Mouse (Mus musculus) A20 (cell line): ENCODE data around the gene Acot6.

Experiments
- DNase-seq: peaks from one replicate; pipeline ENCODE4 v3.0.0-alpha.2; 2011; ENCODE audit warnings: low read depth, low spot score

Acot6 gene

GRCm38 (mm10) chr12:84101493-84101845 is 1.0 kb downstream of the Acot6 start:
- DNase-seq: no peak

GRCm38 (mm10) chr12:84107012-84107411 is 6.6 kb downstream of the Acot6 start:
- no peak for DNase-seq

- peak; percentile 72 for DNase-seq
These were observed 7.2 kb downstream of the Acot6 start for GRCm38 (mm10) chr12:84107692-84108091.

DNA sequence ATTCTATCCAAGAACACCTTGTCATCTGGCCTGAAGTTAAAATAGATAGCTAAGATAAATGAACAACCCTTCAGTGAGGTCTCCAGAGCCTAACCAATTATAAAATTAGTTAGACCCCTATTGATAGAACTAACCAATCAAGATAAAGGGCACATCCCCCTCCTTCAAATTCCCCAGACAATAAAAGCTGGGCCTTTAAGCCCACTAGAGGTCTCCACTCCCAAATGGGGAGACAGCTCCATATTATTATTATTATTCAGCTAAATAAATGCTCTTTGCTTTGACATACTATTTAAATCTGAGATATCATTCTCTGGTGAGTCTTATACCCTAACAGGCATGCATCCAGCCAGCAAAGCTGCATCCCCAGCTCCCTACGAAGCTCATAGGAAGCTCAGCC is 9.5 kb downstream of the Acot6 start:
- DNase-seq: no peak

DNA sequence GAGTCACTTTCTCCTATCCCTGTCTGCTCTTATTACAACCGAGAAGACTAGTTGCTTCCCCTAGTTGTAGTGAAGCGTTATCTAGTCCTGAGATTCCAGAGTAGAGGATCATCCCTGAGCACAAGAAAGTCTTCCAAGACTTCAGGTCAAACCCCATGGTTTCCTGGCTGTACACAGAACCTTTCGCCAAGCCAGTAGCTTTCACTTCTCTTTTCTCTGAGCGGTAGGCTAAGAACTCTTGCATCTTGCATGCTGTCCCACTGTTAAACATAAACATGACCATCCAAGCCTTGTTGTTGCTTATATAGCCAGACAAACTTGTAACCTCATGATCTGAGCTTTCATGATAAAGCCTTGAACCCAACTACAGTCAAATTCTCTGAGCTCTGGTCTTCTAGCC is 10.4 kb downstream of the Acot6 start:
- DNase-seq: peak; percentile 74

GRCm38 (mm10) chr12:84113676-84114075 is 13.2 kb downstream of the Acot6 start:
- no peak for DNase-seq

DNA sequence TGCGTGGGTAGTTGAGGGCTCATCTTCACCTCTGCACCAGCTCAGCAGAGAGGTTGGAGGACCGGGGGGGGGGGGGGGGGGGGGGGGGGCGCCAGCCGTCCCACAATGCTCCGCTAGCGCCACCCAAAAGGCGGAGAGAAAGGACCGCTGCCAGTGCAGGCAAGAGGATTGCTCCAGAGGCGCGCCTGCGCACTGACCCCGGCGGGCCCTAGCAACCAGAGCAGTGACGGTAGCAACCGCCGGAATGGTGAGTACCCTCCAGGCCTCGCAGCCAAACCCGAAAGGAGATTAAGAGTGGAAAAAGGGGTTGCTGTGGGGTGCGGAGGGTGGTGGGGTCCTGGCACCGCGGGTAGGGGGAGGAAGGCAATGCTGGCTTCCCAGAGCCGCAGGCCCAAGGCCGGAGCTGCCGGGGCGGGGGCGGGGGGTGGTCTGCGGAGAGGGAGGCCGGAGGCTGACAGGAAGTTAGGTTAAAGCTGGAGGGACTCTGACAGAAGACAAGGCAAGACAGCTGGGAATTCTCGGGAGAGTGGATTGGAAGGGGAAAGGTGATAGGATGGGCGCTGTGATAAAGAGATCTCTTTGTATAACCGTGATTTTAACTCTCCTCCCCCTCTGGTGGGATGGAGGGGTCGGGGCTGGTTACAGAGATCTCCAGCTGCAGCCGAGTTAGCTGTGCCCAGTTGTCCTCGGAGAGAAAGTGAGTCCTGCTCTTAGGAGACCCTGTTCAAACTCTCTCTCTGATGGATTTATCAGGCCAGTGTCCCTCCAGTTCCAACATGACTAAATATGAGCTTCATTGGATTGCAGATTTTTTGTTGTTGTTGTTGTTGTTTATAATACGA is 13.9 kb downstream of the Acot6 start, which contains the start of gene Dnal1:
Gene Dnal1, plus strand, starts transcription at position 214 of the 842 bp plus-strand sequence.
- peak; percentile 94 for DNase-seq

GRCm38 (mm10) chr12:84119584-84119983 is 19.1 kb downstream of the Acot6 start:
- no peak for DNase-seq

- DNase-seq: no peak
These were observed 25.4 kb downstream of the Acot6 start for GRCm38 (mm10) chr12:84125892-84126291.

GRCm38 (mm10) chr12:84126899-84127298 is 26.4 kb downstream of the Acot6 start:
- no peak for DNase-seq

DNA sequence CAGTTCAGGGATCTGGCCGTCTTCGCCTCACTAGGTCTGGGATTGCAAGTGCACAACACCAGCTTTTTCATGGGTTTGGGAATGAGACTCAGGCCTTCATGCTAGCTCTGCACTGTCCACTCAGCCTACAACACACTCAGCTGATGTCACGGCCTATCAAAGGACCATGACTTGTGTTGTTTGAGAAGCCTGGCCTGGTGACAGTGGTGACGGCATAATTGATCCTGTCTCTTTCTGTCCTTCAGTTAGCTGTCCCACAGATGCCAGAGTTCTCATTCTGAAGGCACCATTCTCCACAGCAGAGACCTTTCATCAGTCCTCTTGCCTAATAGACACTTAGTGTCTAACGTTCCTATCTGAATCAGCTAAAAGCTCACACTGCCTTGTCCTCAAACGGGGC is 28.1 kb downstream of the Acot6 start:
- DNase-seq: no peak

GRCm38 (mm10) chr12:84129931-84130330 is 29.5 kb downstream of the Acot6 start:
- DNase-seq: no peak

- DNase-seq: peak; percentile 60
These were observed 31.8 kb downstream of the Acot6 start for GRCm38 (mm10) chr12:84132265-84132664.

DNA sequence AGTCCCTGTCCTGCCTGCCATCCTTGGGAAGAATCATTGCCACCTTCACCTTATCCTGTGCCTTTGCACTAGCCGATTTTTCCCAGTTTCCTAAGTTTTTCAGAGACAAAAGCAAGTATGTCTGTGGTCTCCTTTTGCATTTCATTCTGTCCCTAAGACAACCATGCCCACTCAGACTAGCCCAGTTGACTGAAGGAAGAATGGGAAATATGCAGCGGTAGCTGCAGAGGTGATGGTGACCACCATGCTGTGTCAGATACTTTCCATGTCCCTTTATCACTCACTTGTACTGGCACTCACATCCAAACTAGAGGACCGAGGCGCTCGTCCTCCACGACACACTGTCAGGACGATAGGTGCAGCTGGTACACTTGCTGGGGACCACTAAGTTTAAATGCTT is 36.7 kb downstream of the Acot6 start:
- no peak for DNase-seq

GRCm38 (mm10) chr12:84140135-84140534 is 39.7 kb downstream of the Acot6 start:
- no peak for DNase-seq

DNA sequence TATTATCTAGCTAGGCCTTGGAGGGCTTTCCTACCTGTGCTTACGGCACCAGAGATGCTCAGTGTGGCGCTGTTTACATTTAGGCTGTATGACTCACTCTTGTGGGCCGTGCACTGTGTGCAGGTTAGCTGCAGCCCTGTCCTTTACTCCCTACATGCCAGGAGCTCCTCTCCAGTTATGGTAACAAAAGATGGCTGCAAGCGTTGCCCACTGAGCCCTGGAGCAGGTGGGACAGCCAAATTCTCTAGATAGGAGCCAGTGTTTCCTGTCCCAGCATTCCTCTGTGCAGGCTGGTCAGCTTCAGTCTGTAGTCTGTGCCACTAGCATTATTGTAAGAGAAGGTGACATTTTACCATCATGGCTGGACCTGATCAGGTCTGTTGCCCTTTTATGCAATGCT is 40.8 kb downstream of the Acot6 start:
- DNase-seq: no peak

- DNase-seq: no peak
These were observed 42.0 kb downstream of the Acot6 start for GRCm38 (mm10) chr12:84142281-84143050.

DNA sequence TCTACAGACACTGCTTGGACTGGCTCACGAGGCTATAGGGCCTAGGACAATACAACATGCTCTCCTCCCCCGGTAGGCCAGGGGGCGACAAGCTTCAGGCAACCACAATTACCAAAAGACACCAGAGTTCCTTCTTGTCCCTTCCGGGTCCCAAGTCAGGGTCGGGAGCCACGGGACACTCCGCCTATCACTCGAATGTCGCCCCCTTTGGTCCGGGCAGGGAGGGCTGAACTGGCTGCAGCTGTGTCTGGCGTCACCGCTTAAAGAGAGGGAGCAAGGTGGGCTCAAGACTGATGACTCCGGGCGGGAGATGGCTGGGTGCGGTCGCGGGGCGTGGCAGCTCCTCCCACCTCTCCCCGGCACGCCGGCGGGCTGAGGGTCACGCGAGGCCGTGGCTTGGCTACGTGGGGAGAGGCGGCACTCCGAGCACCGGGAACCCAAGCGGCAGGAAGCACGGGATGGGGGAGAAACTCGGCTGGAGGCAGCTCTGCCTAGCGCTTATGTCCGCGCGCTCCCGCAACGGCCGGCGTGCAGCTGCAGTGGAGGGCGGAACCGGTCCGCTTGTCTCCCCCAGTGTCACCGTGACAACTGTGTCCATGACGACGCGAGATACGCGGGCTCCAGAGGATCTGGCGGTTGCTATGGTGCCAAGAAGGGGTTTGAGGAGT is 47.6 kb downstream of the Acot6 start, which contains the start of gene Pnma1:
Gene Pnma1, minus strand, starts transcription at position 536 of the 668 bp plus-strand sequence.
- no peak for DNase-seq

GRCm38 (mm10) chr12:84148622-84149012 is 48.2 kb downstream of the Acot6 start:
- no peak for DNase-seq

GRCm38 (mm10) chr12:84149971-84150370 is 49.5 kb downstream of the Acot6 start:
- no peak for DNase-seq

DNA sequence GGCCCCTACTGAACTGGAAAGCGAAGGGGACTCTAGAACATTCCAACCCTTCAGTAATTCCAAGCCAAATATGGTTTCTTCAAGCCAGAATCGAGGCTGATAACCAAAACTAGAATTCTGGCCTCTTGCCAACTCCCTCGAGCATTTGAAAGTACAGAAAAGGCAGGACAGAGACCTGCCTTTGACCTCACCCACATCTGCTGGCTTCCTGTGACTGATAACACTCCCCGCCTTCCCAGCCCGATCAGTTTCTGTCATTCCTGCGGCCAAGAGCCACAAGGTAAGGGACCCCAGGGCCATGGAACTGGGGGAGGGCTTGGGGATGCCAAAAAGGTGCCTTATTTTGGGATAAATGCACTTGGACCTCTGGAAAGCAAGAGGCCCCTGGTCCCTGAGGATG is 50.5 kb downstream of the Acot6 start:
- no peak for DNase-seq

- DNase-seq: no peak
These were observed 51.5 kb downstream of the Acot6 start for GRCm38 (mm10) chr12:84151911-84152310.
